Mouse (Mus musculus) central nervous system, embryonic 11.5 days (tissue): Measurements from ENCODE around the gene Atn1. TPM values are rescaled to one million over a fixed set of nuclear protein-coding genes. Genes with fewer than 3 reads are reported as not detected.

Experiments
- polyA plus RNA-seq: library from polyadenylated mRNA; depleted of rRNA; stranded (reverse); fragments of >200 nt; gene quantifications from 2 replicates; pipeline ENCODE4 v1.2.3, GENCODE M21; 2012; rRNA removed

Atn1 gene
- polyA plus RNA-seq, result 40.9 and 65.1 TPM in 2 replicates

GRCm38 (mm10) chr6:124755831-124756595 is at the start of gene Atn1, which contains the start of gene Gm45234:
Atn1 (minus strand) TSS chr6:124756524.
Gm45234 (minus strand) TSS chr6:124756021.

DNA sequence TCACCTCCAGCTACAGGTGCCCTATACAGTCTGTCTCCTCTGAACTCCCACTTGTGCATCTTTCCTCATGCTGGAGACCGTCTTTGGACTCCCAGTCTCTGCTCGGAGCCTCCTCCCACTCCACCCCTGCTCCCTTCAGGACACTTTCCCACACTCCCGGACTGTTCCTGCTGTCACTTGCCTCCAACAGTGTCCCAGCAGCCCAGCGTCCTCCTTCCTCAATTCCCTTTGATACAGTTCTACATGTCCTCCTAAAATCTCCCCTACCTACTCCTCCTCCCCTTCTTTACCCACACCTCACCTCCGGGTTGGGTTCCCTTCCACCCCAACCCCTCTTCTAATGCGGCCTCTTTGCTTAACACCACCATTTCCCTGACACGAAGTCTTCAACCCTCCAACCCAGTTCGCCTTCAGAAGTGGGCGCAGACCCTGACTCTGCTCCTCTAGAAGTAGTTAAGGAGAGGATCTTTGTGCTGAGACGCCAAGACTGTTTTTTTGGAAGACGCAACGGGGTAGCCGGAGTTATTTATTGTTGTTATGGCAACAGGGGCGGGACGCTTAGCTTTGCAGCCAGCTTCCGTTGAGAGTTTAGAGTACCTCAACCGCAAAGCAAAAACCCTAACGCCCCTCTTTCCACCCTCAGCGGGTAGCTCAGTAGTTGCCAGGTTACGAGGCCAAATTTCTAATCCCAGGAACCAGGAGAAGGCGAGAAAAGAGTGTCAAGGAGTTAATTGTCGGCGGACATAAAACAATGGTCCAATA is 23.1 kb upstream of the Atn1 start, which contains the start of gene Lrrc23:
Lrrc23 (minus strand) TSS at position 506 of the 762 bp plus-strand sequence.

DNA sequence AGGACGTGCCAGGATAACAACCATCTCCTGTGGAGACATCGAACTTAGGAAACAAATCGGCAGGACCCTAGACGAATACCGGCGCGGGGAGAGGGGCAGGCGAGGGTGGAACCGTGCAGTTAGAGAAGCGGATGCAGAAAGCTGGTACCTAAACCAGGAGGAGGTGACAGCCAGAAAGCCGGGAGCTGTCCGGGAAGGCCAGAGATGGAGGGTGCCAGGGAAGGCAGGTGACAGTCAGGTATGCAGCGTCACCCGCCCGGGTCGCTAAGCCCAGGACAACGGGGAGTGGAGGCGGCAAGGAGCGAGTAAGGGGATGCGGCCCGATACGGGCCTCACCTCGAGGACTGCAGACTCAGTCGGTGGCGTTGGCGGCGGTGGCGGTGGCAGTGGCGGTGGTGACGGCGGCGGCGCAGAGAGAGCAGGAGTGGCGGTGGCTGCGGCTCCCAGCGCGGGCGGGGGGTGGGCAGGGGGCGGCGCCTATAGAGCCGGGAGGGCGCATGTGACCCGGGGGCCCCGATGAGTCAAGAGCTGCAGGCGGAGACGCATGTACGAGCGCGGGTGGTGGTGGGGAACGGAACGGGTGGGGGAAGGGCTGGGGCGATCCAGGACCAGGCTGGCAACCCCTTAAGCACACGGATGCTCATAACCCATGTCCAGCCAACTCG is 12.9 kb upstream of the Atn1 start, which contains the start of gene Eno2:
Eno2 (minus strand) TSS at position 573 of the 665 bp plus-strand sequence.

GRCm38 (mm10) chr6:124740888-124741761 is 15.2 kb downstream of the Atn1 start, which contains the start of gene Grcc10:
Grcc10 (minus strand) TSS chr6:124741374.

DNA sequence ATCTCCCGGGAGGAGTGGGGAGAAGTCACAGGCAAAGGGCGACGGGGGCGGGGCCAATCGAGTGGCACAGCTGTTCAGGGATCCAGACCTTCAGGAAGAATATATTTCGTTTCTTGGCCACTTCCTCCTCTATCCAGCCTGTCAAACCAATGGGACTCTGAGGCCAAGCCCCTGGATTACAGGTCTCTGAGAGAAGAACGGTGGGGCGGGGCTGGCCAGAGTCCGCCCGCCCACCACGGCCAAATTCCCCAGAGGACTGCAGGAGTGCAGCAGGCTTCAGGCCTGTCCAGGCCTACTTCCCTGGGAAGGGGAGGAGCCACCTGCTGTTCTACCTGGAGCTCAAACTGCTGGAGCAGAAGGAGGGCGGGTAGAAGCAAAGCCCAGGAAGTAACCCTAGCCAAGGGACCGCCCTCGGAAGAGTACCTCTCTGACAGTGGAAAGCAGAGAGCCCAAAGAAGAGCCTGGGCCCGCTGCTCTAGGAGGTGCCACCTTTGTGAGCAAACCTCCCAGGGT is 17.8 kb downstream of the Atn1 start, which contains the start of gene Ptpn6:
Ptpn6 (minus strand) TSS at position 204 of the 513 bp plus-strand sequence.

GRCm38 (mm10) chr6:124711824-124712782 is 44.2 kb downstream of the Atn1 start, which contains the start of the genes Emg1 and Phb2:
Emg1 (minus strand) TSS chr6:124712178.
Phb2 (plus strand) TSS chr6:124712336.

Other genes starting within 250 kb of the Atn1 start
- gene C1ra, start 244.1 kb downstream of the Atn1 start, polyA plus RNA-seq, result 0.12 and 0.24 TPM in 2 replicates
- 2.5 and 2.9 TPM in 2 replicates for gene C1s1, start 214.2 kb downstream of the Atn1 start, polyA plus RNA-seq
- gene C1rb, start 186.2 kb downstream of the Atn1 start, polyA plus RNA-seq, result not detected in 2 replicates
- 0.24 and 0.26 TPM in 2 replicates for gene C1s2, start 120.4 kb downstream of the Atn1 start, polyA plus RNA-seq
- gene Lpcat3, start 93.5 kb downstream of the Atn1 start, polyA plus RNA-seq, result 36.6 and 50.7 TPM in 2 replicates
- 177 and 187 TPM in 2 replicates for gene Emg1, start 44.3 kb downstream of the Atn1 start, polyA plus RNA-seq
- gene Phb2, start 44.2 kb downstream of the Atn1 start, polyA plus RNA-seq, result 185 and 198 TPM in 2 replicates
- 5.3 and 7.8 TPM in 2 replicates for gene Ptpn6, start 17.8 kb downstream of the Atn1 start, polyA plus RNA-seq
- gene Grcc10, start 15.2 kb downstream of the Atn1 start, polyA plus RNA-seq, result 383 and 432 TPM in 2 replicates
- 0.11 TPM in 1 of 2 replicates, not detected in the other for gene Gm45234, start 503 bp downstream of the Atn1 start, polyA plus RNA-seq
- 9.1 and 11.8 TPM in 2 replicates for gene Eno2, start 13.1 kb upstream of the Atn1 start, polyA plus RNA-seq
- gene Lrrc23, start 23.2 kb upstream of the Atn1 start, polyA plus RNA-seq, result 4.2 and 11.4 TPM in 2 replicates
- 6.0 and 8.9 TPM in 2 replicates for gene Spsb2, start 52.1 kb upstream of the Atn1 start, polyA plus RNA-seq
- gene Tpi1, start 57.8 kb upstream of the Atn1 start, polyA plus RNA-seq, result 559 and 705 TPM in 2 replicates
- 111 and 146 TPM in 2 replicates for gene Usp5, start 73.0 kb upstream of the Atn1 start, polyA plus RNA-seq
- 157 and 168 TPM in 2 replicates for gene Cdca3, start 73.0 kb upstream of the Atn1 start, polyA plus RNA-seq
- gene Gnb3, start 83.8 kb upstream of the Atn1 start, polyA plus RNA-seq, result 2.2 and 3.0 TPM in 2 replicates
- gene P3h3, start 101.2 kb upstream of the Atn1 start, polyA plus RNA-seq, result 103 and 125 TPM in 2 replicates
- 13.4 and 15.2 TPM in 2 replicates for gene Gpr162, start 107.5 kb upstream of the Atn1 start, polyA plus RNA-seq
- gene Cd4, start 131.7 kb upstream of the Atn1 start, polyA plus RNA-seq, result 0.01 and 0.05 TPM in 2 replicates
- 2.3 and 3.2 TPM in 2 replicates for gene Lag3, start 155.2 kb upstream of the Atn1 start, polyA plus RNA-seq
- 1,105 and 3,481 TPM in 2 replicates for gene Ptms, start 163.6 kb upstream of the Atn1 start, polyA plus RNA-seq
- 358 and 360 TPM in 2 replicates for gene Mlf2, start 174.9 kb upstream of the Atn1 start, polyA plus RNA-seq
- gene Cops7a, start 209.0 kb upstream of the Atn1 start, polyA plus RNA-seq, result 122 and 143 TPM in 2 replicates
- 1.6 and 3.4 TPM in 2 replicates for gene Pianp, start 240.2 kb upstream of the Atn1 start, polyA plus RNA-seq